Mouse (Mus musculus) lung, postnatal 0 days (tissue): ENCODE measurements around the gene Gmfg.

ENCODE experiments used
- CTCF ChIP-seq: IDR thresholded peaks from 2 replicates; pipeline ENCODE4 v1.5.1; 2016; ENCODE audit warnings: antibody characterized with exemption, mild to moderate bottlenecking
- EP300 ChIP-seq: IDR thresholded peaks from 2 replicates; pipeline ENCODE4 v1.6.1; 2016; ENCODE audit warnings: antibody characterized with exemption, mild to moderate bottlenecking, control low read depth

DNA sequence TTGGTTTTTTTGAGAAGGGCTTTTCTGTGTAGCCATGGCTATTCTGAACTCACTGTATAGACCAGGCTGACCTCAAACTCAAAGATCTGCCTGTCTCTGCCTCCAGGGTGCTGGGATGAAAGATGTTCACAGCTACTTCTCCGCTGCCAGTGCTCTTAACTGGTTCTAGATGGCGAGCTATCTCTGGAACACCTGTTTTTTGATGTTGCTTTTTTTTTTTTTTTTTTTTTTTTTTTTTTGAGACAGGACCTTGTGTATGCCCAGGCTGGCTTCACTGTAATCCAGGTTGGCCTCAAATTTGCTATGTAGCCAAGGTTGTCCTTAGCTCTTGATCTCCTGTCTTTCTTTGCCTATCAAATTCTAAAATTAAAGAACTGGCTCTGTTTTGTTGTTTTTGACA is 1.5 kb downstream of the Gmfg start:
- TF ChIP-seq CTCF (no peak), EP300 (no peak)
